Mouse (Mus musculus) CD4-positive, CD25-positive, alpha-beta regulatory T cell, adult 4 months (primary cell): ENCODE results near the gene Col16a1. TPM values are rescaled to one million over a fixed set of nuclear protein-coding genes. Genes with fewer than 3 reads are reported as not detected.

Experiments
- ATAC-seq: one replicate; pipeline ENCODE4 v1.8.0; 2017
- polyA plus RNA-seq, 2 experiments: library from polyadenylated mRNA; unstranded; fragments of 100-300 nt; shearing (Covaris generic); gene quantifications; one replicate each; pipeline ENCODE4 v1.2.1; 2017

The Col16a1 gene
- polyA plus RNA-seq, result not detected

GRCm38 (mm10) chr4:130047331-130048202 lies at the start of gene Col16a1:
Gene Col16a1 (plus strand): TSS chr4:130047840.
- no peak for ATAC-seq

DNA sequence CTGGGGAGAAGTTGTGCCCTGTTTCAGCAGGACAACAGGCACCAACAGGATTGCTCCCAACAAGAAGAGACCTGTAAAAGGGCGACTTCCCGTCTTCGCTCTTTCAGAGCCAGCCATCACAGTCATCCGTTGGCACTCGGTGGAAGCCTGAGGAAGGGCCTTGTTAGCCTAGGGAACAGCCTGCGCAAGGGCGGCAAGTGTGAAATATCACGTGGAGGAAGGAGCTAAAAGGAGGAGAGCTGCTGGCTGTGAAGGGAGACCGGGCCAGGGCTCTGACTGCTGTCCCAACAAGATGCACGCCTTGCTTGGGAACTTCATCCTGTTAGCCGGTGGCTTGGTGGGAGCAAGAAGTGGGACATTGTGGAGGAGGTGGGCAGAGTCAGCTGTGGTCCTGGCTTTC lies 49.5 kb upstream of the Col16a1 start:
- no peak for ATAC-seq

GRCm38 (mm10) chr4:130001710-130002109 lies 45.9 kb upstream of the Col16a1 start:
- ATAC-seq, result no peak

DNA sequence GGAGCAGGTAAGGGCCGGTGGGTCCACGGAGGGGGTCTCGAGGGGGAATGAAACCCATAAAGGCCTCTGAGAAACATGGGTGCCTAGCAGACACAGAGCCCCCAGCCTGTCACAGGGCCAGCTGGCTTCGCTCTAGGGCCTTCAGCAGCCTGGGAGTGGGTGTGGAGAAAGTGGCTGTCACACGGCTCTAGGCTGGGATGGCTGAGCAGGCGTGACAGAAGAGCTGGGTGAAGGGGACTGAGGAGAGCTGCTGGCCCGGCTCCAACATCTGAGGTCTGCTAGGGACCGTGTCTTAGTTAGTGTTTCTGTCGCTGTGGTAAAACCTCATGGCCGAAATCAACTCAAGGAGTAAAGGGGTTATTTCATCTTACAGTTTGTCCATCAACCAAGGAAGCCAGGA lies 45.5 kb upstream of the Col16a1 start:
- no peak for ATAC-seq

DNA sequence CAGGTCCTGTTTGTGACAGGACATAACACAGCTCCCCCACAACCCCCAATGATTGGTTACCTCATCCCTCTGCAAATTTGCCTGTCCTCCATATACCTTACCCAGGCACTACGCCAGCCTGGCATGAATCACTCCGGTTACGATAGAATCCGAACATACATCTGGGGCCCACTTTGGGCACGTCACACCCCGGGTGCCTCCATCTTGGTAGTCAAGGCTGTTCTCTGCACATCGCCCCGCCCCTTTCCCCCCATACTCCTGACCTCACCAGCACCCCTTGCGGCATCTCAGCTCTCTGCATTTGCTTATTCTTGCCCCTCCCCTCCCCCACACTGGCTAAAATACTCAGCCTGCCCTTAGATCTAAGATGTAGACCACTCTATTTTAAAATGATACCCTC lies 42.0 kb upstream of the Col16a1 start:
- ATAC-seq, result no peak

GRCm38 (mm10) chr4:130006533-130006932 lies 41.1 kb upstream of the Col16a1 start:
- ATAC-seq, result no peak

GRCm38 (mm10) chr4:130009043-130009442 lies 38.6 kb upstream of the Col16a1 start:
- no peak for ATAC-seq

DNA sequence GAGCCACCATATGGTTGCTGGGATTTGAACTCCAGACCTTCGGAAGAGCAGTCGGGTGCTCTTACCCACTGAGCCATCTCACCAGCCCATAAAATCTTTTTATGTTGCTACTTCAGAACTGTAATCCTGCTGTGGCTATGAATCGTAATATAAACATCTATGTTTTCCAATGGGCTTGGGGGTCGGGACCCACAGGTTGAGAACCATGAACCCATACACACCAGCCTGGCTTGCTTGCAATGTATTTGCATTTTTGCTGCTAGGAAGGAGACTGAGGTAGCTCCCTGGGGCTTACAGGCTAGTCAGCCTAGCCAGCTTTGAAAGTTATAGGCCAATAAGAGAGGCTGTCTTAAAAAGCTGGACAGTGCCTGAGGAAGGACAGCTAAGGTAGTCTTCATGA lies 36.9 kb upstream of the Col16a1 start:
- no peak for ATAC-seq

DNA sequence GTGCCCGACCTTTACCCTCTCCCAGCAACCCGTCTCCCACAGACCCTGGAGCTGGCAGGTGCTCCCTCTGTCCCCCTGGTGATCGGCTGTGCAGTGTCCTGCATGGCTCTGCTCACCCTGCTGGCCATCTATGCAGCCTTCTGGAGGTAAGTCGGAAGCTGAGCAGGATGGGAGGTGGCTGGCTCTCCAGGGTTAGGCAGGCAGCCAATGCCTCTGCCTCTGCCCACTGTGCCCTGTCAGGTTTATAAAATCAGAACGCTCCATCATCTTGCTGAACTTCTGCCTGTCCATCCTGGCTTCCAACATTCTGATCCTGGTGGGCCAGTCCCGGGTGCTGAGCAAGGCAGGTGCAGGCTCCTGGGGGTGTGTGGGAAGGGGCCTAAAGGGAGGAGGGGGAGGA lies 35.4 kb upstream of the Col16a1 start:
- no peak for ATAC-seq

GRCm38 (mm10) chr4:130013111-130013510 lies 34.5 kb upstream of the Col16a1 start:
- no peak for ATAC-seq

- ATAC-seq, result no peak
Observed at GRCm38 (mm10) chr4:130016010-130016409, 31.6 kb upstream of the Col16a1 start.

DNA sequence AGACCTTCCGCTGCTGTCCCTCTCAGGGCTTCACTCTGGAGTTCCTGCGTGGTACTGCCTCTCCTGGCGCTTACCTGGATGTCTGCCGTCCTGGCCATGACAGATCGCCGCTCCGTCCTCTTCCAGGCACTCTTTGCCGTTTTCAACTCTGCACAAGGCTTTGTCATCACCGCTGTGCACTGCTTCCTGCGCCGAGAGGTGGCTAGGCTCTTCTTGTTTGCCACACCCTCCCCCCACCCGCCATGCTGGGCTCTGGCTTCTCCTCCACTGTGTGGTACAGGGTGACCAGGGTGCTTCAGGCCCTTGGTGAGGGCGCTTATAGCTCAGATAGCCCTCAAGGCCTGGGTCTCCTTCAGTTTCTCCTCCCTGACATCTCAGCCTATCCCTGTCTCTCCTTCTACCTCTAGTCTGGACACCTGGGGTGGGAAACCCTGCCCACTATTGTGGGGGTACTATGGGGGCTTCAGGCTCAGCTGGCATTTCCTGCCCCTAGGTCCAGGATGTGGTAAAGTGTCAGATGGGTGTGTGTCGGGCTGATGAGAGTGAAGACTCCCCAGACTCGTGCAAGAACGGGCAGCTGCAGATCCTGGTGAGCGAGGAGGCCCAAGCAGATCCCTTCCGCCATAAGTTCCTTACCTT lies 30.5 kb upstream of the Col16a1 start:
- ATAC-seq, result no peak

DNA sequence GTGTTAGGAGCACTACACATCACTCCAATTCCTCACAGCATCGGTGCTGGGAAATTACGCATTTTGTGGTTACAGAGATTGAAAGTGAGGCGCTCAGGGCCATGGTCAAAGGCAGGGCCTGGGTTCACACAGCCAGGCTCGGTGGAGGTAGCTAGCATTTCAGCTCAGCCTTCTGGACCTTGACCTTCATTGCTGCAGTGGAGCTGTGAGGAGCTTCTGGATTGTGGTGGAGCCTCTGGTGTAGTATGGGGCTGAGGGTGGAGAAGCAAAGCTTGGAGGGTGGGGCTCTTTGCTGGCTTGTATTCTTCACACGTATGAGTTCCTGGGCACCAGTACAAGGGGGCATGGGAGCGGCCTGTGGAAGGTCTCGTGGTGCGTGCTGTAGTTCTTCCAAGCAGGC lies 24.7 kb upstream of the Col16a1 start:
- no peak for ATAC-seq

- no peak for ATAC-seq
Observed at GRCm38 (mm10) chr4:130023511-130024231, 24.0 kb upstream of the Col16a1 start.

DNA sequence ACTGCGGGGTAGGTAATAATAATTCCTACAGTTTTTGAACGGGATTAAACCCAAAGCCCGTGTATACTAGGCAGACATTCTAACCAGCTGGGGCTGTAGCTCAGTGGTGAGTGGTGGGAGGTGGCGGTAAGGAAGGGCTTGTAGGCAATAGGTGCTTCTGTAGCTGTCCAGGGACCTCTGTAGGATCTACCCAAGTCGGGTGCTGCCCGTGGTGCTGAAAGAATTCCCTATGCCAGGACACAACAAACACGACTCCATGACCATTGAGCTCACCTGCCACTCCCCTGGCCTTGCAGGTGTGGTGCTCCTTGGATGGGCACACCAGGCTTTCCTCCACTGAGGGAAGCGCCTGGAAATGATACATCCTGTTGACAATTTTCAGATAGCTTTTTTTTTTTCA lies 22.1 kb upstream of the Col16a1 start:
- no peak for ATAC-seq

DNA sequence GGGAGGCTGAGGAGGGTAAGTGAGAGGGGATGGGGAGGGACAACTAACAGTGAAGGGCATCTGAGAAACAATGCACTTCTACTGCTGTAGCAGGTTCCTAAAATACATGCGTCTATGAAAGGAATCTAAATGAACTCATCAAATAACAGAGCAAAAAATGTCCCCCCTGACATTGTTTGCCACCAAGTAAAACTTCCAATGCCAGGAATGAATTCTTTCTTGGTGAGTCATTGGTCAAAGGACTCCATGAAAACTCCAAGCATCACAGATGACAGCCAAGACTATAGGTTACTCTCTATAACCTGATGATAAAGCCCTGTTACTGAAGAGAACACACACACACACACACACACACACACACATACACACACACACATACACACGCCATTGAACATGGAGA lies 16.5 kb upstream of the Col16a1 start:
- ATAC-seq, result no peak

DNA sequence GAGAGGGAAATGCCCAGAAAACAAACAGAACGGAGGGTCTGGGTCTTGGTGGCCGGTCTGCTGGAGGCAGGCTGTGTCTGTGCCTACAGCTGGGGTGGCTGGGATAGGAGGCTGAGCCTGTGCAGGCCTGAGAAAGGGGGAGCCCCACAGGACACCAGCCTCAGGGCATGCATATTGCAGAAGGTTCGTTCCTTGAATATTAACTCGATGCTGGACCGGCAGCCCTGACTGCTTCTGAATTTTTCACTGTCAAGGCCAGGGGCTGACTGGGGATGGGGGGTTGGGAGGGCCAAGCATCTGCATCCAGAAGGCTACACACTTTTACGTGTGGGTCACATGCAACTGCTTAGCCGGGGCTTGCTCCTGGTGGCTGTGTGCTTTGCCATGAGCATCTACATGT lies 14.1 kb upstream of the Col16a1 start:
- no peak for ATAC-seq

DNA sequence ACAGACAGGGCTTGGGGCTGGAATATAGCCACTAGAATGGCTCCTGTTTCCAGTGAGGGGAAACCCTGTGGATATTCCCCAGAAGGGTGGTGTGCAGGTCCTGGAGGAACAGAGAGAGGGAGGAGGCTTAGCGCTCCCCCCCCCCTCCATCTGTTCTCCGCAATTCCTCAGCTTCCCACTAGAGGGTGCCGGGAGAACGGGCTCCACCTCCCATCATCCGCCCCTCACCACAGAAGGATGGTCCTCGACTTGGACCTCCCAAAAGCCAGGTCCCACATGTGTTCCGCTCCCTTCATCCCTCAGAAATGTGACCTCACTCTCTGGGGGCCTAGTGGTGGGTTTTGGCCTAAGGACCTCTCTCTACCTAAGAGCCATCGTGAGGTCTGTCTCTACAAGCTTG lies 11.5 kb upstream of the Col16a1 start:
- peak; percentile 70 for ATAC-seq

GRCm38 (mm10) chr4:130036573-130037401 lies 10.9 kb upstream of the Col16a1 start:
- no peak for ATAC-seq

DNA sequence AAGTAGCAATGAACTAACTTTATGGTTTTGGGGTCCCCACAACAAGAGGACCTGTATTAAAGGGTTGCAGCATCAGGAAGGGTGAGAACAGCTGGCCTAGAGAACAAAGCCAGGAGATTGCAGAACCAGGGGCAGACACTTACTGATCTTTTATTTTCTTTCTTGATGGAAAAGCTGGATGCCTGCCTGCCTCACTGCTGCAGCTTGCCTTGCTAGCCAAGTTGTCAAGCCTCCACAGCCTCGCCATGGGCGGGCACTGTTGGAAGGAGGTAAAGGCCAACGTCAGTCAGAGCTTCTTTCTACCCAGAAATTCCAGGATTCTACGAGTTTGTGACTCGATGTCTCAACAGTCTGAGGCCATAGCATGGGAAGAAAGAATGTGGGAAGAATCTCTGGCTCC lies 8.3 kb upstream of the Col16a1 start:
- ATAC-seq, result no peak

GRCm38 (mm10) chr4:130041076-130041475 lies 6.6 kb upstream of the Col16a1 start:
- ATAC-seq, result no peak

- no peak for ATAC-seq
Observed at GRCm38 (mm10) chr4:130044211-130044610, 3.4 kb upstream of the Col16a1 start.

DNA sequence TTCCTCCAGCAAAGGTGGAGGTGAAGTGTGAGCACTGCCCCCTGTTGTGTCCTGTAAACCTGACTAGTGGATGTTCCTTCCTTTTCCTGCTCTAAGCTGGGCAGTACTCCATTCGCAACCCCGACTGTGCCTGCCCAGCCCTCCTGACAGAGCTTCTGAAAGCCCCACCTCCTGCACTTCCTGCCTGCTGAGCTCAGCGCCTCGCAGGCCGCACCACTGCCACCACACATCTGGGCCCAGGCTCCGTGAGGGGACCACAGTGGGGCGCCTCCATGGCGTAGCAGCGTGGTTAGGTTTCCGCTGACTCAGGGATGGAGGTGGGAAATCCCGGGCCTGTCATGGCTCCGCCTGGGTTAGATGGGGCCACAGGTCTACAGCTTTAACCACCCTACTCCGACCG lies 2.0 kb upstream of the Col16a1 start:
- peak; percentile 97 for ATAC-seq
